Mouse (Mus musculus) stomach, postnatal 0 days (tissue): ENCODE measurements around the gene Bptf.
A peak's percentile ranks its signal among the peaks of the same experiment; 100 is the strongest.

Source experiments
- CTCF ChIP-seq: IDR thresholded peaks from 2 replicates; pipeline ENCODE4 v1.5.1; 2016; ENCODE audit warnings: antibody characterized with exemption, low read depth, mild to moderate bottlenecking, moderate library complexity
- EP300 ChIP-seq: optimal IDR thresholded peaks from 2 replicates; pipeline ENCODE3; 2016; ENCODE audit warnings: antibody characterized with exemption

GRCm38 (mm10) chr11:107159034-107159433 lies 27.1 kb upstream of the Bptf start:
- TF ChIP-seq EP300 = no peak
- TF ChIP-seq CTCF = peak; percentile 68
